Mouse (Mus musculus) CH12.LX (cell line): ENCODE results near the gene Ppil6. TPM values are rescaled to one million over a fixed set of nuclear protein-coding genes. Genes with fewer than 3 reads are reported as not detected.
A peak's percentile ranks its signal among the peaks of the same experiment; 100 is the strongest.

ENCODE experiments used
- DNase-seq: peaks from one replicate; pipeline ENCODE4 v3.0.0-alpha.2; 2013; ENCODE audit errors: extremely low read depth
- H3K27ac ChIP-seq: 2 replicates; pipeline ENCODE4 v1.5.1; 2012; ENCODE audit warnings: low read depth, mild to moderate bottlenecking, control low read depth, moderate library complexity; ENCODE audit not compliant: insufficient read depth
- H3K27me3 ChIP-seq: replicated peaks from 2 replicates; pipeline ENCODE3; 2012; ENCODE audit warnings: inconsistent platforms
- H3K36me3 ChIP-seq, 2 experiments: replicated peaks in 1 of 2; 2 replicates each; pipeline versions ENCODE3 to v1.6.1; 2012; ENCODE audit warnings: inconsistent platforms in 1 of 2, low read length in 1 of 2, mild to moderate bottlenecking in 1 of 2, mixed read lengths in 1 of 2, moderate library complexity in 1 of 2; ENCODE audit not compliant: control insufficient read depth in 1 of 2, insufficient read depth in 1 of 2
- H3K4me1 ChIP-seq, 2 experiments: 2 replicates each; pipeline ENCODE4 v1.6.1; 2012; ENCODE audit warnings: inconsistent platforms in 1 of 2, moderate library complexity in 1 of 2; ENCODE audit not compliant: insufficient read depth in 2 of 2, control insufficient read depth in 1 of 2
- H3K4me2 ChIP-seq: 2 replicates; pipeline ENCODE4 v1.6.1; 2012; ENCODE audit warnings: low read depth, mild to moderate bottlenecking, control low read depth; ENCODE audit not compliant: poor library complexity, insufficient read depth, severe bottlenecking
- H3K4me3 ChIP-seq, 3 experiments: fragments of 150-350 bp in 1 of 3; sonication (generic) in 1 of 3; replicated peaks in 1 of 3; 2 replicates each; pipeline versions ENCODE3 to v1.5.1; 2011 to 2012; ENCODE audit warnings: low read depth in 2 of 3, low read length in 2 of 3, mild to moderate bottlenecking in 2 of 3, moderate library complexity in 2 of 3, control low read depth in 1 of 3, improper control_type of control experiment in 1 of 3, inconsistent platforms in 1 of 3, mixed read lengths in 1 of 3; ENCODE audit not compliant: poor library complexity in 1 of 3
- H3K79me2 ChIP-seq: replicated peaks from 2 replicates; pipeline ENCODE4 v1.6.1; 2012; ENCODE audit warnings: mild to moderate bottlenecking, moderate library complexity; ENCODE audit not compliant: control insufficient read depth, poor library complexity, insufficient read depth, severe bottlenecking; ENCODE audit errors: extremely low read depth
- H3K9ac ChIP-seq: 2 replicates; pipeline ENCODE4 v1.6.1; 2012; ENCODE audit warnings: low read depth, mild to moderate bottlenecking, control low read depth, moderate library complexity; ENCODE audit not compliant: insufficient read depth
- H3K9me3 ChIP-seq: replicated peaks from 2 replicates; pipeline ENCODE3; 2012; ENCODE audit warnings: low read length, inconsistent platforms, mixed read lengths
- CHD1 ChIP-seq: IDR thresholded peaks from 2 replicates; pipeline ENCODE4 v1.6.1; 2012; ENCODE audit warnings: low read depth, low read length, improper control_type of control experiment, inconsistent platforms
- E2F4 ChIP-seq: IDR thresholded peaks from 2 replicates; pipeline ENCODE4 v1.6.1; 2011; ENCODE audit warnings: low read depth, low read length, improper control_type of control experiment; ENCODE audit not compliant: insufficient replicate concordance
- ELF1 ChIP-seq: IDR thresholded peaks from 2 replicates; pipeline ENCODE4 v1.6.1; 2014; ENCODE audit warnings: low read depth, mild to moderate bottlenecking, inconsistent platforms, low read length, improper control_type of control experiment
- EP300 ChIP-seq: IDR thresholded peaks from 2 replicates; pipeline ENCODE4 v1.6.1; 2011; ENCODE audit warnings: low read length, improper control_type of control experiment
- GABPA ChIP-seq: IDR thresholded peaks from 2 replicates; pipeline ENCODE4 v1.6.1; 2012; ENCODE audit warnings: low read depth, low read length, improper control_type of control experiment, inconsistent platforms; ENCODE audit not compliant: insufficient replicate concordance
- JUN ChIP-seq: IDR thresholded peaks from 2 replicates; pipeline ENCODE4 v1.6.1; 2011; ENCODE audit warnings: low read depth, mild to moderate bottlenecking, low read length, improper control_type of control experiment, moderate library complexity; ENCODE audit not compliant: insufficient read depth
- KAT2A ChIP-seq: IDR thresholded peaks from 2 replicates; pipeline ENCODE4 v1.6.1; 2012; ENCODE audit warnings: low read length, improper control_type of control experiment, inconsistent platforms; ENCODE audit not compliant: insufficient replicate concordance
- MAFK ChIP-seq: IDR thresholded peaks from 2 replicates; pipeline ENCODE4 v1.6.1; 2011; ENCODE audit warnings: low read length, improper control_type of control experiment; ENCODE audit not compliant: insufficient replicate concordance
- MAX ChIP-seq: IDR thresholded peaks from 2 replicates; pipeline ENCODE4 v1.6.1; 2011; ENCODE audit warnings: low read length, improper control_type of control experiment
- MYC ChIP-seq: IDR thresholded peaks from 2 replicates; pipeline ENCODE4 v1.6.1; 2011; ENCODE audit warnings: low read depth, mild to moderate bottlenecking, improper control_type of control experiment, low read length
- NELFE ChIP-seq: IDR thresholded peaks from 2 replicates; pipeline ENCODE4 v1.6.1; 2011; ENCODE audit warnings: low read depth, low read length, improper control_type of control experiment
- SMC3 ChIP-seq: IDR thresholded peaks from 2 replicates; pipeline ENCODE4 v1.6.1; 2011; ENCODE audit warnings: low read depth, low read length, improper control_type of control experiment
- TBP ChIP-seq: conservative IDR thresholded peaks from 2 replicates; pipeline ENCODE4 v1.6.1; 2011; ENCODE audit warnings: low read depth, low read length, improper control_type of control experiment
- USF2 ChIP-seq: conservative IDR thresholded peaks from 2 replicates; pipeline ENCODE4 v1.6.1; 2011; ENCODE audit warnings: low read depth, low read length, improper control_type of control experiment
- ZC3H11A ChIP-seq: IDR thresholded peaks from 2 replicates; pipeline ENCODE4 v1.6.1; 2012; ENCODE audit warnings: low read depth, mild to moderate bottlenecking, inconsistent platforms, low read length, improper control_type of control experiment
- ZKSCAN1 ChIP-seq: IDR thresholded peaks from 2 replicates; pipeline ENCODE4 v1.6.1; 2012; ENCODE audit warnings: low read depth, inconsistent platforms, low read length, improper control_type of control experiment, borderline replicate concordance
- ZNF384 ChIP-seq: IDR thresholded peaks from 2 replicates; pipeline ENCODE4 v1.6.1; 2012; ENCODE audit warnings: low read depth, low read length, improper control_type of control experiment, inconsistent platforms
- dilution Hi-C: fragments of 300-500 bp; cut with MboI; formaldehyde crosslinking; loops from 2 replicates; pipeline ENCODE4 v1.14.3; 2020; ENCODE audit warnings: low sequenced_read_pairs; ENCODE audit not compliant: extremely low pct_unique_long_range_greater_than_20kb, extremely low pct_ligation_motif_present
- in situ Hi-C: fragments of 300-500 bp; cut with MboI; formaldehyde crosslinking; loops from 3 replicates; pipeline ENCODE4 v1.14.3; 2019; ENCODE audit warnings: low sequenced_read_pairs, low pct_ligation_motif_present, low pct_unique_long_range_greater_than_20kb, mixed read lengths
- polyA plus RNA-seq: library from polyadenylated mRNA; unstranded; fragments of >175 nt; gene quantifications from 2 replicates; pipeline ENCODE4 v1.2.1, GENCODE M21; 2012; ENCODE audit warnings: low read depth; ENCODE audit not compliant: insufficient read length
- total RNA-seq, 2 experiments: library from RNA; depleted of rRNA; stranded (reverse); fragments of 300-350 nt in 1 of 2; fragments of >200 nt in 1 of 2; gene quantifications; 2 replicates each; pipeline ENCODE4 v1.2.3; 2012 to 2014

The Ppil6 gene
- total and polyA plus RNA-seq, 3 experiments, result not detected

DNA sequence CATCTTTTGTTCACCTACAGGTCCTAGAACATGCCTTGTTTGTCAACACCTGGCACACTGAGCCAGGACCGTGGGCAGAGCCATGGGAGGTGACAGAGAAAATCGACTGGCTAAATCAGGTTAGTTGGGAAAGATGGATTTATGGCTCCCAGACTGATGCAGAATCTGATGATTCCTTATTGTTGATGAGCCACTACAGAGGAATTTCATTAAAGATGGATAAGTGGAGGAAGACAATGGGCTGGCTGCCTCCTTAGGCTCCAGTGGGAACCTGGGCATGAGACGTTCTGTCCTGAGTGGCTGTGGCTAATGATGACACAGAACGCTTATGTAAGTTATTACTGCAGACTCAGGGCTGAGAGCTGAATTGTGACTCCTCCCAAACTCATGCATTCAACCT is 63.5 kb downstream of the Ppil6 start:
- no peak overlapping the region for H3K27ac ChIP-seq
- DNase-seq, result no peak
- in situ Hi-C loops (no loop called here), dilution Hi-C loops (no loop called here)
- no peaks in the 10 kb centered on the region for H3K36me3 ChIP-seq
- no peaks in the 10 kb centered on the region for H3K79me2 ChIP-seq
- no peak overlapping the region for H3K9ac ChIP-seq
- TF ChIP-seq ZNF384 (no peak), CHD1 (no peak), USF2 (no peak), MAFK (no peak), GABPA (no peak), ELF1 (no peak), KAT2A (no peak), TBP (no peak), NELFE (no peak), MYC (no peak), SMC3 (no peak), JUN (no peak), E2F4 (no peak), MAX (no peak)
- peaks cover 4 to 39% of the 10 kb centered on the region in 2 experiments for H3K4me1 ChIP-seq
- H3K4me2 ChIP-seq, result no peak overlapping the region
- H3K9me3 ChIP-seq, result peaks cover 8% of the 10 kb centered on the region
- H3K4me3 ChIP-seq, result no peak overlapping the region
- no peaks in the 10 kb centered on the region for H3K27me3 ChIP-seq

DNA sequence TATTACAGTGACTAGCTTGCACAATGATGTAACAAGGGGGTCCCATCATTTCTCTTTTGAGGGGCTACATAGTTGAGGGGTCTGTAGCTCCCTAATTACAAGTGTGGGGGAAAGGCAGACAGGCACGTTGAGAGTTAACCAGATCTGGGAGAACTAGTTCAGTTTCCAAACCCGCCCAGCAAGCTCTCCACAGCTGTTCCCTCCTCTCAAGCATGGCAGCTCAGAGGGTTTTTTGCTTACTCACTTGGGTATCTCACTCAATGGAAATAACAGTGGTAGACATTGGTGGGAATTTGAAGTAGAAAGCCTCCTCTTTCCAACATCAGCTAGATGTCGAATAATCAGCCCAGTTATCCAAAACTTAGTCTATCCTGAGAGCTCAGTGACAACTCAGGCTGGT is 64.8 kb downstream of the Ppil6 start:
- dilution Hi-C loops (no loop called here), in situ Hi-C loops (no loop called here)
- Histone ChIP-seq H3K9ac (no peak overlapping the region), H3K9me3 (peaks cover 5% of the 10 kb centered on the region), H3K4me2 (no peak overlapping the region), H3K27me3 (no peaks in the 10 kb centered on the region), H3K4me3 (no peak overlapping the region), H3K27ac (no peak overlapping the region), H3K79me2 (no peaks in the 10 kb centered on the region), H3K4me1 (peaks cover 4 to 39% of the 10 kb centered on the region in 2 experiments), H3K36me3 (no peaks in the 10 kb centered on the region)
- TF ChIP-seq GABPA (no peak), ZC3H11A (no peak), SMC3 (no peak), EP300 (peak; percentile 7; the same call in 1 of the 2 replicates), NELFE (no peak), ZKSCAN1 (no peak)
- DNase-seq, result no peak
